Comparison of ENCODE assay signal across 9 mouse cellular contexts in genomic region chr17:84081751-84082352, GRCm38 (mm10).
A peak's percentile ranks its signal among the peaks of the same experiment; 100 is the strongest.
DNase-seq lines count a peak whose midpoint lies in the region; ATAC-seq and TF ChIP-seq lines count a peak whose summit lies in the region.
"Had no signal": no experiment of that assay in that cellular context is flagged by ENCODE, and none has a peak within 500 bp of the region (broad histone marks: within the 10 kb centered on the region; RNA-seq: fewer than 3 reads in every experiment).

No protein-coding gene starts in this region.

- peak; percentile 66 for DNase-seq in intestine, embryonic 14.5 days (ENCODE audit: low spot score)
- DNase-seq in cerebellum, postnatal 14 days: peak; percentile 76 to 78
- DNase-seq in gastrocnemius, postnatal 14 days: peak; percentile 74
- DNase-seq in left cerebral cortex, postnatal 36 days (ENCODE audit: low spot score in 2 of 2): peak; percentile 52 to 56
- peak; percentile 47 to 62 for DNase-seq in right cerebral cortex, adult 2 months (ENCODE audit: low spot score in 2 of 2)
- no peak for DNase-seq in thymus, postnatal 4 days

- H3K27ac ChIP-seq in intestine, embryonic 14.5 days (ENCODE audit: low read depth): peak overlapping the region; percentile 9; the same call in 1 of the 2 replicates
- no peak overlapping the region for H3K27ac ChIP-seq in intestine, postnatal 0 days (ENCODE audit: low read depth, low read length)
- H3K27ac ChIP-seq in intestine, embryonic 16.5 days (ENCODE audit: low read length): 0 out of 2 replicates have a peak overlapping the region, but pooled peaks have one; percentile 33

- intact Hi-C loops in gastrocnemius, postnatal 14 days (cut with DNase I; ENCODE audit: low total_unique reads): no loop called here
- intact Hi-C loops in left cerebral cortex, postnatal 36 days (cut with DNase I): no loop called here

- no peaks in the 10 kb centered on the region for H3K9me3 ChIP-seq in intestine, embryonic 14.5 days (ENCODE audit: control insufficient read depth, low read length)
- H3K9me3 ChIP-seq in intestine, postnatal 0 days (ENCODE audit: control insufficient read depth): no peaks in the 10 kb centered on the region
- no peaks in the 10 kb centered on the region for H3K9me3 ChIP-seq in intestine, embryonic 16.5 days (ENCODE audit: control insufficient read depth, low read length)

- peaks cover 28% of the 10 kb centered on the region for H3K4me1 ChIP-seq in intestine, embryonic 14.5 days (replicated peaks; ENCODE audit: control insufficient read depth, insufficient read depth, low read length)
- H3K4me1 ChIP-seq in intestine, postnatal 0 days (replicated peaks; ENCODE audit: control insufficient read depth, insufficient read depth, low read length): no peaks in the 10 kb centered on the region
- H3K4me1 ChIP-seq in intestine, embryonic 16.5 days (ENCODE audit: control insufficient read depth, insufficient read depth, low read length): peaks cover 28% of the 10 kb centered on the region

- WGBS in intestine, embryonic 14.5 days: 33% methylated on average over 8 of the region's 8 CpGs
- WGBS in intestine, postnatal 0 days: 64% methylated on average over 8 of the region's 8 CpGs
- WGBS in intestine, embryonic 16.5 days: 46% methylated on average over 8 of the region's 8 CpGs

- ATAC-seq in intestine, embryonic 14.5 days (replicated peaks; ENCODE audit: low FRiP score, low TSS enrichment, low read depth): peak; percentile 50
- ATAC-seq in intestine, postnatal 0 days: no peak
- ATAC-seq in intestine, embryonic 16.5 days: peak; percentile 61

- no peak for TF ChIP-seq CTCF in intestine, postnatal 0 days (IDR thresholded peaks at IDR 0.05; ENCODE audit: low read depth)

- H3K27me3 ChIP-seq in intestine, embryonic 14.5 days (replicated peaks; ENCODE audit: control insufficient read depth, insufficient read depth, low read length): no peaks in the 10 kb centered on the region
- H3K27me3 ChIP-seq in intestine, postnatal 0 days (replicated peaks; ENCODE audit: control insufficient read depth, insufficient read depth, low read length): no peaks in the 10 kb centered on the region
- H3K27me3 ChIP-seq in intestine, embryonic 16.5 days (replicated peaks; ENCODE audit: control insufficient read depth, insufficient read depth, low read length): no peaks in the 10 kb centered on the region
- H3K27me3 ChIP-seq: CH12.LX had no signal

- no peak overlapping the region for H3K4me3 ChIP-seq in intestine, embryonic 14.5 days (ENCODE audit: low read depth, low read length)
- no peak overlapping the region for H3K4me3 ChIP-seq in intestine, postnatal 0 days (ENCODE audit: low read depth, low read length)
- no peak overlapping the region for H3K4me3 ChIP-seq in intestine, embryonic 16.5 days (ENCODE audit: low read length)

- no peak overlapping the region for H3K9ac ChIP-seq in intestine, embryonic 14.5 days (ENCODE audit: low read length)
- H3K9ac ChIP-seq in intestine, postnatal 0 days (ENCODE audit: low read depth, low read length): no peak overlapping the region
- no peak overlapping the region for H3K9ac ChIP-seq in intestine, embryonic 16.5 days (ENCODE audit: low read depth, low read length)

- no peak overlapping the region for H3K4me2 ChIP-seq in intestine, embryonic 14.5 days (ENCODE audit: low read length)
- no peak overlapping the region for H3K4me2 ChIP-seq in intestine, postnatal 0 days (replicated peaks; ENCODE audit: low read depth)
- no peak overlapping the region for H3K4me2 ChIP-seq in intestine, embryonic 16.5 days (ENCODE audit: low read depth, low read length)

- no peaks in the 10 kb centered on the region for H3K36me3 ChIP-seq in intestine, embryonic 14.5 days (ENCODE audit: control insufficient read depth, insufficient read depth, low read length)
- H3K36me3 ChIP-seq in intestine, postnatal 0 days (ENCODE audit: control insufficient read depth, insufficient read depth): no peaks in the 10 kb centered on the region
- no peaks in the 10 kb centered on the region for H3K36me3 ChIP-seq in intestine, embryonic 16.5 days (ENCODE audit: control insufficient read depth, insufficient read depth, low read length)
